Mouse (Mus musculus) testis, adult 2 months (tissue): ENCODE measurements around the gene Reln. TPM values are rescaled to one million over a fixed set of nuclear protein-coding genes. Genes with fewer than 3 reads are reported as not detected.

Source experiments
- H3K27ac ChIP-seq: fragments of 200-500 bp; 2 replicates; pipeline ENCODE4 v1.5.1; 2012; ENCODE audit warnings: low read depth, low read length; ENCODE audit not compliant: control insufficient read depth, insufficient read depth
- H3K27me3 ChIP-seq: fragments of 200-500 bp; 2 replicates; pipeline ENCODE4 v1.6.1; 2012; ENCODE audit warnings: mild to moderate bottlenecking, low read length, moderate library complexity; ENCODE audit not compliant: control insufficient read depth, insufficient read depth
- H3K36me3 ChIP-seq: fragments of 200-500 bp; 2 replicates; pipeline ENCODE4 v1.6.1; 2012; ENCODE audit warnings: mild to moderate bottlenecking, low read length; ENCODE audit not compliant: control insufficient read depth, insufficient read depth
- H3K4me1 ChIP-seq: fragments of 200-500 bp; 2 replicates; pipeline ENCODE4 v1.6.1; 2012; ENCODE audit warnings: low read length; ENCODE audit not compliant: control insufficient read depth, insufficient read depth
- H3K4me3 ChIP-seq: fragments of 200-500 bp; 2 replicates; pipeline ENCODE4 v1.5.1; 2012; ENCODE audit warnings: low read depth, mild to moderate bottlenecking, low read length, moderate library complexity, mixed read lengths; ENCODE audit not compliant: control insufficient read depth
- CTCF ChIP-seq: fragments of 200-500 bp; IDR thresholded peaks from 2 replicates; pipeline ENCODE4 v1.5.1; 2012; ENCODE audit warnings: low read depth, mild to moderate bottlenecking, inconsistent platforms, low read length, moderate library complexity; ENCODE audit not compliant: control insufficient read depth, insufficient read depth, insufficient replicate concordance
- POLR2A ChIP-seq: fragments of 200-500 bp; IDR thresholded peaks from 2 replicates; pipeline ENCODE4 v1.6.1; 2012; ENCODE audit warnings: low read depth, mild to moderate bottlenecking, inconsistent platforms, low read length, moderate library complexity; ENCODE audit not compliant: control insufficient read depth
- polyA plus RNA-seq: library from polyadenylated mRNA; depleted of rRNA; stranded (reverse); fragments of >200 nt; gene quantifications from 2 replicates; pipeline ENCODE4 v1.2.3, GENCODE M21; 2012

Reln gene
- polyA plus RNA-seq, 1 experiment: 11.5 TPM

DNA sequence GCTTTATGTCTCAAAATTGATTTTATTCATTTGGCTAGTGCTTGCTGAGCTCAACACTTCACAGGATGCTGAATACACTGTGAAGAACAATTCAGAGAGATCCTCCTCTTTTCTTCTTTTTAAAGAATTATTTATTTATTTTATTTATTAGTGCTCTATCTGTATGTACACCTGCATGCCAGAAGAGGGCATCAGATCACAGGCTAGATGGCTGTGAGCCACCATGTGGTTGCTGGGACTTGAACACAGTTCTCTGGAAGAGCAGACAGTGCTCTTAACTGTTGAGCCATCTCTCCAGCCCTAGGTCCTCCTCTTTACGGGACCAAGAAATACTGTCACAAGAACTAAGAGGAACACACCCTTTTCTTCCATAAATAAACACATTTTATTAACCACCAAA is 399.9 kb downstream of the Reln start:
- H3K27ac ChIP-seq: no peak overlapping the region
- no peaks in the 10 kb centered on the region for H3K27me3 ChIP-seq
- no peak overlapping the region for H3K4me3 ChIP-seq
- TF ChIP-seq CTCF (no peak), POLR2A (no peak)
- H3K36me3 ChIP-seq: no peaks in the 10 kb centered on the region
- no peaks in the 10 kb centered on the region for H3K4me1 ChIP-seq

DNA sequence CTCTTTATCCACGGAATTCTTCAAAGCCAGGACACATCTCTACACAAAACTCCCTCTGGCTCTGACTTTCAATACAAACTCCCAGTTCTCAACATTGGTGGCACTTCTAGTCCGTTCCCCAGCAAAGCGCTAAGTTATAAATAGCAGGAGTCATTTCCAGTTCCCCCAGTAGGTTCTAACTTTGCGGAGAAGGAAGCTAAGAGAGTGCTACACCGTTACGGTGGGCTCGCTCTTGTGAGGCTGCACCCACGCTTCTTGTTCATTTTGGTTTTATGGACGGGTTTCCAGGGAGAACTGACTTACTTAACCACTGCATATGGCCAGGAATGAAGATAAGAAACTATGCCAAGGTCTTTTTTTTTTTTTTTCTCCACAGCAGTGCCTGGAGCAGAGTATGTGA is 405.1 kb downstream of the Reln start:
- TF ChIP-seq POLR2A (no peak), CTCF (no peak)
- Histone ChIP-seq H3K27ac (no peak overlapping the region), H3K27me3 (no peaks in the 10 kb centered on the region), H3K4me3 (no peak overlapping the region), H3K4me1 (no peaks in the 10 kb centered on the region), H3K36me3 (no peaks in the 10 kb centered on the region)

DNA sequence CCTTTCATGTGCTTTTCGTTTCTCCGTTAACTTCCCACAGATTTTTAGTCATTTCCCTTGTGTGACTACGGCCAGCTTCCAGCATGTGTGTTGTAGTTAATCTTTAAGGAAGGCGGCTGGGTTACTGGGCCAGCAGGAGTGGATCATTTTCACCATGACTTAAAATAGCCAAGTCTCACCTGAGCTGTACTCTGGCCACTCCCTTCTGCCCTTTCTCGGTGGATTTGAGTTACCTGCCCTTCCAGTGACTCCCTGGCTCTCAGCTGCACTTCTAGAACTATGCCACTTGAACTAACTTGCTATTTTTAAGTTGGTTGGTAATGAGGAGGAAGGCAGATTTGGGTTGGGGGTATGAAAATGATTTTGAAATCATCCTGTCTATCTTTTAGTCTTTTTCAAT is 406.4 kb downstream of the Reln start:
- Histone ChIP-seq H3K4me3 (no peak overlapping the region), H3K4me1 (no peaks in the 10 kb centered on the region), H3K27ac (no peak overlapping the region), H3K36me3 (no peaks in the 10 kb centered on the region), H3K27me3 (no peaks in the 10 kb centered on the region)
- TF ChIP-seq CTCF (no peak), POLR2A (no peak)

DNA sequence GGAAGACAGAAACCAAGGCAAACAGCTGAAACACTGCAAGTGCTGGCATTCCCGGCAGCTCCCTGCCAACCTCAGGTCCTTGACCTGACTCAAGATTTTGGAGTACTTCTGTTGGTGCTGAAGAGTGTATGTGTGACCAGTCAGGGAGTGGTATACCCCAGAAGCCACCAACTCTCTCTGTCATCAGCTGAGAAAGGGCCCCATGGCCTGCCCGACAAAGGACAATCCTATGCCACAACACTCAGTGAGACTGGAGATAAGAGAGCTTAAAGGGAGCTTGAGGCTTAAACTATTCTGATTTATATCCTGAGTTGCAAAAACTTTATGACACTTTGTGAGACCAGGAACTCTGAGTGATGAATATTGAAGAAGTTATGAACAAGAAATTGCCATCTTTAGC is 407.9 kb downstream of the Reln start:
- H3K27me3 ChIP-seq: no peaks in the 10 kb centered on the region
- TF ChIP-seq CTCF: no peak
- no peak for TF ChIP-seq POLR2A
- H3K4me3 ChIP-seq: no peak overlapping the region
- H3K27ac ChIP-seq: no peak overlapping the region
- no peaks in the 10 kb centered on the region for H3K4me1 ChIP-seq
- no peaks in the 10 kb centered on the region for H3K36me3 ChIP-seq

DNA sequence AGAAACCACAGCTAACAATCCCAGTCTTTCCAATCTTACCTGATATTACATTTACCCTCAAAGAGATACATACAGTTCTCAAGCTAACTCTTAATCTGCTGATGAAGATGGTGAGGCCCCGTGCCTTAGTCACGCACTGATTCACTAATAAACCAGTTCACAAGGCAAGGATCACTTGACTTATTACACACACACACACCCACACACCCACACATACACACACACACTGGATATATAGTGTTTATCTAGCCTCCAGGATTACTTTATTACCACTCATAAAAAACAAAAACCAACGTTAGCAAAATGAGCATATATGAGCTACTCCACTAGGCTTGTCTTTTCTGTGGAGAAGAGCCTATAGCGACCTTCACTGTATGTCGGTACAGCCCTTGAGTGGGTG is 408.4 kb downstream of the Reln start:
- no peaks in the 10 kb centered on the region for H3K4me1 ChIP-seq

DNA sequence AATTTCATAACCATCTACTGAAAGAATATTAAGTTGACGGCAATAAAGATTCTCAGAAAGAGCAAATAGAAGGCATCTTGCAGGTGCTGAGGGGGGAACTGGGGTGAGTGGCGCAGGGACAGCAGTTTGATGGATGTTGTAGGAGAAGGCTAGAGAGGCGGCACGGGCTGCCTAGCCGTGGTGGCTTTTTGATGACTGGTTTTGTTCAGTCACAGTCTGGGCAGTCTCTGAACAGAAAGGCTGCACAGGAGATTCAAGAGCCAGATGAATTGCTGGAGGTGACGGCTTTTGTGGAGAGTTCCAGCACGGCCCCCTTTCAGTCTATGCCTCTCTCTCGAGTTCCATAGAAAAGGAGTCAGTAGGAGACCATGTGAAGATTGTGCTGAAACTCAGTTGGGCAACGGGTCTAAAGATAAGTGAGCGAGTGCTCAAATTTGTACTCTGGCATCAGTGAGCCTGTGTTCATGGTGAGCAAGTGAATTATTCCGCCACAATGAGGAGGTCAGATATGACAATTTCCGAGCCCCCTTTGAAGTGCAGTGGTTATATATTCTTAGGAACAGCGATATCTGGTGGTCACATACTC is 409.6 kb downstream of the Reln start:
- no peak overlapping the region for H3K4me3 ChIP-seq
- TF ChIP-seq CTCF: no peak
- TF ChIP-seq POLR2A: no peak
- no peaks in the 10 kb centered on the region for H3K36me3 ChIP-seq
- no peaks in the 10 kb centered on the region for H3K4me1 ChIP-seq
- no peak overlapping the region for H3K27ac ChIP-seq
- no peaks in the 10 kb centered on the region for H3K27me3 ChIP-seq

More for the DNA sequence above, 408.4 kb downstream of the Reln start:
- Histone ChIP-seq H3K27me3 (no peaks in the 10 kb centered on the region), H3K36me3 (no peaks in the 10 kb centered on the region), H3K27ac (no peak overlapping the region), H3K4me3 (no peak overlapping the region)
- TF ChIP-seq POLR2A: no peak
- TF ChIP-seq CTCF: no peak

DNA sequence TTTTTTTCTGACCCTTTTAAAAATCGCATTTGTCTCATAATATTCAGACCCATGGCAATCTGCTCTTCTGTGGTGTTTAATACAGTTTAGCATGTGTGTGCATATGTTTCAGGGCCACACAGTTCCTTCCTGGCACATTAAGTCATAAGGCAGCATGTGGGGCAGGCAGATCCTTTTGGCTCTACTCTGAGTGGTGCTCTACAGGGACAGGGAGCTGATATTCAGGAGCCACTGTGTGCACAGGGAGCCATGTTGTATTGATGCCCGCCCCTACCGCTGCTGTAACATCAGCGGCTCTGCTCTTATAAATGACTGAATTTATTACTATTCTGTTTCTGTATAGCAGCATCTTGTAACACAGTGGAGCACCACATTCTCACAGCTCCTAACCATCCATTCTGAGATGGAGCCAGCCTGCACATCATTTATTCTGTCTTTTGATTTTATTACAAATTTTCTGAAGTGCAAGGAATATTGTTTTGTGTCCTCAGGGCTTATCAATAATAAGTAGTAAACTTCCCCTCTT is 410.3 kb downstream of the Reln start:
- no peak overlapping the region for H3K4me3 ChIP-seq
- H3K4me1 ChIP-seq: no peaks in the 10 kb centered on the region
- no peaks in the 10 kb centered on the region for H3K27me3 ChIP-seq
- H3K36me3 ChIP-seq: no peaks in the 10 kb centered on the region
- H3K27ac ChIP-seq: no peak overlapping the region
- TF ChIP-seq CTCF: no peak
- no peak for TF ChIP-seq POLR2A
